Mouse (Mus musculus) liver, embryonic 11.5 days (tissue): ENCODE results near the gene Gm8220. TPM values are rescaled to one million over a fixed set of nuclear protein-coding genes. Genes with fewer than 3 reads are reported as not detected.
"Not testable (repeated sequence)": the region's sequence is repeated elsewhere in the genome, so short reads cannot be mapped to it uniquely, and the experiment has no call there.

Experiments used
- ATAC-seq: fragments of 200-750 bp; cut with Nextera tagmentation; replicated peaks from 2 replicates; pipeline ENCODE4 v1.8.0; 2017; ENCODE audit warnings: moderate number of reproducible peaks, mild to moderate bottlenecking, moderate TSS enrichment, moderate library complexity; ENCODE audit not compliant: low FRiP score
- DNase-seq: peaks from one replicate; pipeline ENCODE4 v3.0.0-alpha.2; 2017; ENCODE audit warnings: low spot score
- H3K27ac ChIP-seq: fragments of 300-500 bp; sonication (generic); 2 replicates; pipeline ENCODE4 v1.5.1; 2014; ENCODE audit warnings: mild to moderate bottlenecking, low read depth, low read length, control low read depth
- H3K27me3 ChIP-seq: fragments of 300-500 bp; sonication (generic); replicated peaks from 2 replicates; pipeline ENCODE4 v1.6.1; 2014; ENCODE audit warnings: low read length, mixed read lengths; ENCODE audit not compliant: control insufficient read depth, insufficient read depth
- H3K36me3 ChIP-seq: fragments of 300-500 bp; sonication (generic); 2 replicates; pipeline ENCODE4 v1.6.1; 2014; ENCODE audit warnings: mild to moderate bottlenecking, low read length, moderate library complexity, mixed read lengths; ENCODE audit not compliant: control insufficient read depth, insufficient read depth
- H3K4me1 ChIP-seq: fragments of 300-500 bp; sonication (generic); replicated peaks from 2 replicates; pipeline ENCODE4 v1.6.1; 2014; ENCODE audit warnings: low read length, mixed read lengths; ENCODE audit not compliant: control insufficient read depth, insufficient read depth
- H3K4me2 ChIP-seq: fragments of 300-500 bp; sonication (generic); 2 replicates; pipeline ENCODE4 v1.6.1; 2014; ENCODE audit warnings: mild to moderate bottlenecking, control low read depth, moderate library complexity
- H3K4me3 ChIP-seq: fragments of 300-500 bp; sonication (generic); 2 replicates; pipeline ENCODE4 v1.5.1; 2014; ENCODE audit warnings: low read depth, low read length, control low read depth
- H3K9ac ChIP-seq: fragments of 300-500 bp; sonication (generic); 2 replicates; pipeline ENCODE4 v1.6.1; 2014; ENCODE audit warnings: low read depth, low read length, control low read depth
- H3K9me3 ChIP-seq: fragments of 300-500 bp; sonication (generic); 2 replicates; pipeline ENCODE4 v1.6.1; 2016; ENCODE audit warnings: low read length, inconsistent platforms, mixed read lengths; ENCODE audit not compliant: control insufficient read depth
- WGBS: fragments of 180-500 bp; shearing (Covaris S2); extraction: QIAGEN DNeasy Blood & Tissue Kit; methylation state at CpG from one replicate; pipeline ENCODE4 v1.1.7; 2014; 5-methylcytosine and 5-hydroxymethylcytosine counted together
- polyA plus RNA-seq: library from polyadenylated mRNA; unstranded; fragments of >200 nt; fragmentation: Nextera tagmentation; extraction: Ambion mirVana; gene quantifications from 2 replicates; pipeline ENCODE4 v1.2.1, GENCODE M21; 2014

Gene Gm8220
- polyA plus RNA-seq = not detected in 2 replicates

GRCm38 (mm10) chr14:44285280-44285679 is at the start of gene Gm8220:
Gm8220 (plus strand) TSS chr14:44285580.
- WGBS = 77% methylated on average over 2 of the region's 2 CpGs
- not testable (repeated sequence) for H3K4me1 ChIP-seq, ATAC-seq, DNase-seq, H3K36me3 ChIP-seq, H3K27me3 ChIP-seq, H3K9me3 ChIP-seq, H3K27ac ChIP-seq, H3K4me3 ChIP-seq, H3K4me2 ChIP-seq, H3K9ac ChIP-seq

- Histone ChIP-seq H3K9me3 (no peaks in the 10 kb centered on the region; the same call in 1 of the 2 replicates), H3K36me3 (no peaks in the 10 kb centered on the region), H3K4me1 (no peaks in the 10 kb centered on the region), H3K4me3 (no peak overlapping the region), H3K4me2 (no peak overlapping the region), H3K27me3 (no peaks in the 10 kb centered on the region), H3K27ac (no peak overlapping the region), H3K9ac (no peak overlapping the region)
- no peak for DNase-seq
- WGBS = 85% methylated on average over 16 of the region's 16 CpGs
- no peak for ATAC-seq
These were observed 37.3 kb upstream of the Gm8220 start for GRCm38 (mm10) chr14:44248039-44248438.

GRCm38 (mm10) chr14:44312049-44312448 is 26.7 kb downstream of the Gm8220 start:
- not testable (repeated sequence) for H3K4me3 ChIP-seq, ATAC-seq, H3K27me3 ChIP-seq, H3K9me3 ChIP-seq, H3K9ac ChIP-seq, DNase-seq, H3K27ac ChIP-seq, H3K36me3 ChIP-seq, H3K4me1 ChIP-seq, H3K4me2 ChIP-seq
- 62% methylated on average over 4 of the region's 4 CpGs for WGBS

- H3K4me3 ChIP-seq, H3K9ac ChIP-seq, H3K27ac ChIP-seq, H3K9me3 ChIP-seq, H3K36me3 ChIP-seq, DNase-seq, H3K27me3 ChIP-seq, H3K4me2 ChIP-seq, ATAC-seq, H3K4me1 ChIP-seq: not testable (repeated sequence)
- no CpG with 5 or more reads among the region's 2 CpGs for WGBS
These were observed 53.1 kb downstream of the Gm8220 start, which contains the start of gene Gm5930 for GRCm38 (mm10) chr14:44338484-44338883. Gm5930 (minus strand) TSS chr14:44338584.

Other genes starting within 250 kb of the Gm8220 start
- 8.9 and 10.3 TPM in 2 replicates for gene Ear2, start 182.9 kb upstream of the Gm8220 start, polyA plus RNA-seq
- not detected in 2 replicates for gene Gm3327, start 161.7 kb upstream of the Gm8220 start, polyA plus RNA-seq
- not detected in 2 replicates for gene Gm8212, start 87.9 kb upstream of the Gm8220 start, polyA plus RNA-seq
- not detected in 2 replicates for gene 4930503E14Rik, start 72.3 kb upstream of the Gm8220 start, polyA plus RNA-seq
- not detected in 2 replicates for gene Gm5930, start 53.0 kb downstream of the Gm8220 start, polyA plus RNA-seq
- gene Gm8229, start 79.8 kb downstream of the Gm8220 start, polyA plus RNA-seq = not detected in 2 replicates
- not detected in 2 replicates for gene Gm3371, start 125.1 kb downstream of the Gm8220 start, polyA plus RNA-seq
- not detected in 2 replicates for gene Gm8232, start 148.1 kb downstream of the Gm8220 start, polyA plus RNA-seq
- gene BC061237, start 206.9 kb downstream of the Gm8220 start, polyA plus RNA-seq = not detected in 2 replicates
- not detected in 2 replicates for gene Gm17093, start 232.7 kb downstream of the Gm8220 start, polyA plus RNA-seq